Comparison of ENCODE assay signal across 12 mouse cellular contexts in genomic region chr4:117837271-117837670, GRCm38 (mm10). TPM values are rescaled to one million over a fixed set of nuclear protein-coding genes. Genes with fewer than 3 reads are reported as not detected.
DNase-seq lines count a peak whose midpoint lies in the region; ATAC-seq and TF ChIP-seq lines count a peak whose summit lies in the region.
"Had no signal": no experiment of that assay in that cellular context is flagged by ENCODE, and none has a peak within 500 bp of the region (broad histone marks: within the 10 kb centered on the region; RNA-seq: fewer than 3 reads in every experiment).

No protein-coding gene starts in this region.

- H3K4me1 ChIP-seq in erythroblast, embryonic 14.5 days (ENCODE audit: control insufficient read depth) = peaks cover 84% of the 10 kb centered on the region
- peaks cover 20% of the 10 kb centered on the region for H3K4me1 ChIP-seq in lung, postnatal 0 days (ENCODE audit: insufficient read depth, low read depth, low read length)
- H3K4me1 ChIP-seq in liver, embryonic 12.5 days = peaks cover 78% of the 10 kb centered on the region
- H3K4me1 ChIP-seq in stomach, postnatal 0 days (replicated peaks; ENCODE audit: control insufficient read depth, insufficient read depth) = peaks cover 9% of the 10 kb centered on the region

- no peak overlapping the region for H3K9ac ChIP-seq in lung, postnatal 0 days (replicated peaks; ENCODE audit: low read depth)
- peak overlapping the region; percentile 97 for H3K9ac ChIP-seq in liver, embryonic 12.5 days
- peak overlapping the region; percentile 62; the same call in 1 of the 2 replicates for H3K9ac ChIP-seq in stomach, postnatal 0 days (ENCODE audit: low read length)
- H3K9ac ChIP-seq: forebrain, embryonic 12.5 days had no signal

- peak overlapping the region; percentile 74 for H3K4me3 ChIP-seq in erythroblast, embryonic 14.5 days (replicated peaks)
- H3K4me3 ChIP-seq in lung, postnatal 0 days (ENCODE audit: low read depth, low read length) = no peak overlapping the region
- H3K4me3 ChIP-seq in liver, embryonic 12.5 days = peak overlapping the region; percentile 93
- no peak overlapping the region for H3K4me3 ChIP-seq in stomach, postnatal 0 days (ENCODE audit: low read depth, low read length)

- 54% methylated on average over 4 of the region's 4 CpGs for WGBS in lung, postnatal 0 days
- 59% methylated on average over 4 of the region's 4 CpGs for WGBS in liver, embryonic 12.5 days (ENCODE audit: insufficient replicate concordance)
- WGBS in stomach, postnatal 0 days = 59% methylated on average over 4 of the region's 4 CpGs

- DNase-seq in lung, postnatal 0 days (ENCODE audit: low spot score) = no peak
- no peak for DNase-seq in lung, postnatal 36 days
- no peak for DNase-seq in stomach, postnatal 0 days (ENCODE audit: low spot score)
- no peak for DNase-seq in right cerebral cortex, postnatal 10 days (ENCODE audit: low spot score in 2 of 2)
- DNase-seq in gastrocnemius, postnatal 4 days (ENCODE audit: low spot score in 2 of 2) = no peak
- DNase-seq: gastrocnemius, postnatal 10 days; right cerebral cortex, adult 18-20 months had no signal

- peaks cover 70% of the 10 kb centered on the region for H3K36me3 ChIP-seq in erythroblast, embryonic 14.5 days (ENCODE audit: control insufficient read depth)
- no peaks in the 10 kb centered on the region for H3K36me3 ChIP-seq in lung, postnatal 0 days (ENCODE audit: insufficient read depth, low read length)
- peaks cover 56% of the 10 kb centered on the region for H3K36me3 ChIP-seq in liver, embryonic 12.5 days
- no peaks in the 10 kb centered on the region for H3K36me3 ChIP-seq in stomach, postnatal 0 days (ENCODE audit: control insufficient read depth, insufficient read depth, low read length)
- H3K36me3 ChIP-seq: forebrain, embryonic 12.5 days had no signal

- no peak for TF ChIP-seq EP300 in lung, postnatal 0 days (IDR thresholded peaks at IDR 0.05)
- no peak for TF ChIP-seq EP300 in stomach, postnatal 0 days (optimal IDR thresholded peaks at IDR 0.05)

- no peak overlapping the region for H3K27ac ChIP-seq in lung, postnatal 0 days (ENCODE audit: low read length)
- H3K27ac ChIP-seq in liver, embryonic 12.5 days = peak overlapping the region; percentile 98
- no peak overlapping the region for H3K27ac ChIP-seq in stomach, postnatal 0 days (replicated peaks)
- H3K27ac ChIP-seq: forebrain, embryonic 12.5 days; macrophage had no signal

- TF ChIP-seq CTCF in lung, postnatal 0 days (IDR thresholded peaks at IDR 0.05) = no peak
- TF ChIP-seq CTCF in stomach, postnatal 0 days (IDR thresholded peaks at IDR 0.05; ENCODE audit: low read depth) = no peak

- no peaks in the 10 kb centered on the region for H3K9me3 ChIP-seq in erythroblast, embryonic 14.5 days (ENCODE audit: control insufficient read depth, low read length)
- H3K9me3 ChIP-seq in lung, postnatal 0 days (ENCODE audit: low read length) = no peaks in the 10 kb centered on the region
- H3K9me3 ChIP-seq in liver, embryonic 12.5 days (replicated peaks) = no peaks in the 10 kb centered on the region
- no peaks in the 10 kb centered on the region for H3K9me3 ChIP-seq in stomach, postnatal 0 days (ENCODE audit: control insufficient read depth, low read length)
- H3K9me3 ChIP-seq: forebrain, embryonic 12.5 days had no signal

- H3K4me2 ChIP-seq in lung, postnatal 0 days (replicated peaks; ENCODE audit: low read depth, low read length) = peak overlapping the region; percentile 99; the same call in 1 of the 2 replicates
- H3K4me2 ChIP-seq in liver, embryonic 12.5 days = peak overlapping the region; percentile 93
- H3K4me2 ChIP-seq in stomach, postnatal 0 days (replicated peaks; ENCODE audit: low read depth) = peak overlapping the region; percentile 95; the same call in 1 of the 2 replicates

- ATAC-seq in erythroblast, adult 5-6 weeks (replicated peaks; ENCODE audit: low FRiP score, poor library complexity, severe bottlenecking) = no peak
- no peak for ATAC-seq in lung, postnatal 0 days
- ATAC-seq in liver, embryonic 12.5 days = no peak
- ATAC-seq in stomach, postnatal 0 days (ENCODE audit: low FRiP score, low TSS enrichment) = no peak

- H3K27me3 ChIP-seq in erythroblast, embryonic 14.5 days (ENCODE audit: control insufficient read depth) = no peaks in the 10 kb centered on the region
- H3K27me3 ChIP-seq in lung, postnatal 0 days (replicated peaks; ENCODE audit: insufficient read depth, low read length) = no peaks in the 10 kb centered on the region
- H3K27me3 ChIP-seq in liver, embryonic 12.5 days (replicated peaks) = no peaks in the 10 kb centered on the region
- H3K27me3 ChIP-seq in stomach, postnatal 0 days (ENCODE audit: control insufficient read depth, insufficient read depth, low read length) = no peaks in the 10 kb centered on the region

RNA-seq across cellular contexts. Expression of gene Slc6a9, which starts 3.0 kb away (rescaled TPM):
- 82.3 and 94.8 TPM in 2 replicates for polyA plus RNA-seq in erythroblast, embryonic 14.5 days (2012)
- total RNA-seq in erythroblast, adult 5-6 weeks (2015; ENCODE audit: low replicate concordance) = 161 and 176 TPM in 2 replicates
- total RNA-seq in erythroblast, adult 5-6 weeks (2017; ENCODE audit: low replicate concordance) = 245 and 274 TPM in 2 replicates
- polyA plus RNA-seq in lung, postnatal 0 days (2015; fragmentation: Nextera tagmentation; extraction: Ambion mirVana) = 17.3 and 19.1 TPM in 2 replicates
- 52.8 and 57.8 TPM in 2 replicates for polyA plus RNA-seq in liver, embryonic 12.5 days (2016; fragmentation: Nextera tagmentation; extraction: Ambion mirVana)
- polyA plus RNA-seq in stomach, postnatal 0 days (2015; fragmentation: Nextera tagmentation; extraction: Ambion mirVana) = 20.6 and 25.2 TPM in 2 replicates
- 1 to 10 TPM; 6.1 to 6.9 TPM for total RNA-seq in gastrocnemius, postnatal 4 days (2021)
- polyA plus RNA-seq: macrophage had no signal

RNA-seq across cellular contexts. Expression of gene Ccdc24, which starts 35.1 kb away (rescaled TPM):
- 0.06 and 0.07 TPM in 2 replicates for polyA plus RNA-seq in erythroblast, embryonic 14.5 days (2012)
- total RNA-seq in erythroblast, adult 5-6 weeks (2015; ENCODE audit: low replicate concordance) = not detected in 2 replicates
- total RNA-seq in erythroblast, adult 5-6 weeks (2017; ENCODE audit: low replicate concordance) = 0.43 and 5.3 TPM in 2 replicates
- polyA plus RNA-seq in lung, postnatal 0 days (2015; fragmentation: Nextera tagmentation; extraction: Ambion mirVana) = 4.5 TPM in 2 replicates
- polyA plus RNA-seq in liver, embryonic 12.5 days (2016; fragmentation: Nextera tagmentation; extraction: Ambion mirVana) = 1.7 and 2.0 TPM in 2 replicates
- 0.33 and 0.41 TPM in 2 replicates for polyA plus RNA-seq in stomach, postnatal 0 days (2015; fragmentation: Nextera tagmentation; extraction: Ambion mirVana)
- total RNA-seq in gastrocnemius, postnatal 4 days (2021) = under 1 TPM; 0.59 to 0.91 TPM
- polyA plus RNA-seq: macrophage had no signal

RNA-seq across cellular contexts. Expression of gene B4galt2, which starts 46.0 kb away (rescaled TPM):
- 0.23 and 0.25 TPM in 2 replicates for polyA plus RNA-seq in erythroblast, embryonic 14.5 days (2012)
- 0.19 TPM in 1 of 2 replicates, not detected in the other for total RNA-seq in erythroblast, adult 5-6 weeks (2015; ENCODE audit: low replicate concordance)
- 0.14 TPM in 1 of 2 replicates, not detected in the other for total RNA-seq in erythroblast, adult 5-6 weeks (2017; ENCODE audit: low replicate concordance)
- polyA plus RNA-seq in lung, postnatal 0 days (2015; fragmentation: Nextera tagmentation; extraction: Ambion mirVana) = 7.2 and 7.7 TPM in 2 replicates
- 5.2 and 5.7 TPM in 2 replicates for polyA plus RNA-seq in liver, embryonic 12.5 days (2016; fragmentation: Nextera tagmentation; extraction: Ambion mirVana)
- polyA plus RNA-seq in stomach, postnatal 0 days (2015; fragmentation: Nextera tagmentation; extraction: Ambion mirVana) = 11.9 and 12.1 TPM in 2 replicates
- total RNA-seq in gastrocnemius, postnatal 4 days (2021) = 10 to 100 TPM; 25.7 to 27.4 TPM

RNA-seq across cellular contexts. Expression of gene Atp6v0b, which starts 49.9 kb away (rescaled TPM):
- polyA plus RNA-seq in erythroblast, embryonic 14.5 days (2012) = 37.5 and 76.2 TPM in 2 replicates
- 214 and 246 TPM in 2 replicates for total RNA-seq in erythroblast, adult 5-6 weeks (2015; ENCODE audit: low replicate concordance)
- 60.4 and 72.2 TPM in 2 replicates for total RNA-seq in erythroblast, adult 5-6 weeks (2017; ENCODE audit: low replicate concordance)
- 346 TPM in 2 replicates for polyA plus RNA-seq in lung, postnatal 0 days (2015; fragmentation: Nextera tagmentation; extraction: Ambion mirVana)
- 180 and 198 TPM in 2 replicates for polyA plus RNA-seq in liver, embryonic 12.5 days (2016; fragmentation: Nextera tagmentation; extraction: Ambion mirVana)
- 242 and 249 TPM in 2 replicates for polyA plus RNA-seq in stomach, postnatal 0 days (2015; fragmentation: Nextera tagmentation; extraction: Ambion mirVana)
- 10 to 100 TPM; 67.0 to 70.8 TPM for total RNA-seq in gastrocnemius, postnatal 4 days (2021)

RNA-seq across cellular contexts. Expression of gene Dph2, which starts 54.6 kb away (rescaled TPM):
- polyA plus RNA-seq in erythroblast, embryonic 14.5 days (2012) = 0.31 and 0.65 TPM in 2 replicates
- 0.96 and 2.9 TPM in 2 replicates for total RNA-seq in erythroblast, adult 5-6 weeks (2015; ENCODE audit: low replicate concordance)
- total RNA-seq in erythroblast, adult 5-6 weeks (2017; ENCODE audit: low replicate concordance) = 0.51 and 1.5 TPM in 2 replicates
- 7.8 and 8.6 TPM in 2 replicates for polyA plus RNA-seq in lung, postnatal 0 days (2015; fragmentation: Nextera tagmentation; extraction: Ambion mirVana)
- polyA plus RNA-seq in liver, embryonic 12.5 days (2016; fragmentation: Nextera tagmentation; extraction: Ambion mirVana) = 15.5 and 15.8 TPM in 2 replicates
- polyA plus RNA-seq in stomach, postnatal 0 days (2015; fragmentation: Nextera tagmentation; extraction: Ambion mirVana) = 8.1 and 8.6 TPM in 2 replicates
- 1 to 10 TPM; 4.6 to 5.3 TPM for total RNA-seq in gastrocnemius, postnatal 4 days (2021)

Comparison
In these comparisons a context has a peak if more than half of its experiments do, and no peak if none do; other contexts are left out.
1. H3K4me3 ChIP-seq: peak in erythroblast, embryonic 14.5 days (single experiment) and liver, embryonic 12.5 days (single experiment); none in lung, postnatal 0 days (single experiment) and stomach, postnatal 0 days (single experiment).
2. Peak in every context shown above with its lines, with median percentiles within 50 percentile points of each other: H3K4me2 ChIP-seq.